Mouse (Mus musculus): Measurements from ENCODE around the gene Gm42878. TPM values are rescaled to one million over a fixed set of nuclear protein-coding genes. Genes with fewer than 3 reads are reported as not detected.

The Gm42878 gene
- polyA plus RNA-seq, 1 experiment from 2014 or later, result not detected

DNA sequence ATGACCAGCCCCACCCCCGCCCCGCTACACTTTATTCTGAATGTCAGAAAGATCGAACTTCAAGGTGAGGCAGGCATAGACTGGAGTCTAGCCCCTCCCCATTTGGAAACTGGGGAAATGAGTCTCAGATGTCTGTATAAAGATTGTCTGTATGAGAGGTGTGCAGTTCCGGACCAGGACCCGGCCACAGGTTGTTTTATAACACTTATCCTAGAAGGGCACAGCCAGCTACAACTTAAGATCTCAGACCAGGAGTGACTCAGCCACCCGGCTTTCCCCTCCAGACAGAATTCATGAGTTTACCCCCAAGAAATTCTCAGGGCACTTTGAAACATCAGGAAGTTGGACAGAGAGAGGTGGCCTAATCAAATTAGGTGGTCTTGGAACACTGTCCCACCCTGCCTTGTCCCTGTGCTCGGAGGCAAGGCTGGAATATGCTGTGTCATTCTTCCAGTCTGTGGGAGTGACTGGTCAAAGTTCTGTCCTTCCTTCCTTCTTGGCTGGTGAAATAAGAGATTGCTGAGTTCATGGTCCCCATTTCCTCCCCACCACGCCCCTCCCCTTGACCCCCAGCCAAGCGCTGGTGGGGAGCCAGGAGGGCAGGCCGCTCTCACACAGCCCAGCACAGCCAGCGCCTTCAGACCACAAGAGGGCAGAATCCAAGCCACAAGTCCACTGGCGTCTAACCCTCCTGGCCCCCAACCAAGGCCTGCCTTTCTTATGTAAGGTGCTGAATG lies 38.7 kb upstream of the Gm42878 start:
- H3K27ac ChIP-seq (replicated peaks), result no peak overlapping the region
- no peak overlapping the region for H3K4me2 ChIP-seq

DNA sequence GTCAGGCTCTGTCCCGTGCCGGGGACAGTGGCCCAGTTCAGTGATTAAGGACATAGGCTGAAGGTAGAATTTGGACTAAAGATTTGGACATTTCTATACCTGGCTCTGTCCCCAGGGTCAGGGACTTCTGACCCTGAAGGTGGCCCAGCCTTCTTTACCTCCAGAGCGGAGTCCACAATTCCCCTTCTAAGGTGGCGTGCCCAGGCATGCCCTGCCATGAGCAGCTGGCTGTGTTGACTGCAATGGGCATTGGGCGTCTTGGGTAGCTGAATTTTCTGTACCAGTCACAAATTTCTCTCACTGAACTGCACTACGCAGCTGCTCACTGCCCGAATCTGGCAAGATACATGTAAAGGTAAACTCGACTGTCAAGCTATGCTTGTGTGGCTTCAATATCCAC lies 36.7 kb upstream of the Gm42878 start:
- H3K4me3 ChIP-seq, result no peak overlapping the region
- H3K27me3 ChIP-seq, result no peaks in the 10 kb centered on the region
- H3K9ac ChIP-seq, result no peak overlapping the region
- H3K4me1 ChIP-seq (replicated peaks), result no peaks in the 10 kb centered on the region
- H3K36me3 ChIP-seq, result peaks cover 20% of the 10 kb centered on the region
- no peak for ATAC-seq (ENCODE audit: low FRiP score, low read depth)
- 96% methylated on average over 8 of the region's 8 CpGs for WGBS
- H3K27ac ChIP-seq (replicated peaks), result no peak overlapping the region
- no peaks in the 10 kb centered on the region for H3K9me3 ChIP-seq
- H3K4me2 ChIP-seq, result no peak overlapping the region

More for the DNA sequence above, 38.7 kb upstream of the Gm42878 start:
- peak; percentile 78; the same call in 1 of the 2 replicates for ATAC-seq (ENCODE audit: low FRiP score, low read depth)
- Histone ChIP-seq H3K36me3 (peaks cover 15% of the 10 kb centered on the region), H3K27me3 (no peaks in the 10 kb centered on the region), H3K9ac (no peak overlapping the region), H3K4me1 (replicated peaks) (no peaks in the 10 kb centered on the region), H3K4me3 (no peak overlapping the region), H3K9me3 (no peaks in the 10 kb centered on the region)
- WGBS, result 58% methylated on average over 12 of the region's 12 CpGs

DNA sequence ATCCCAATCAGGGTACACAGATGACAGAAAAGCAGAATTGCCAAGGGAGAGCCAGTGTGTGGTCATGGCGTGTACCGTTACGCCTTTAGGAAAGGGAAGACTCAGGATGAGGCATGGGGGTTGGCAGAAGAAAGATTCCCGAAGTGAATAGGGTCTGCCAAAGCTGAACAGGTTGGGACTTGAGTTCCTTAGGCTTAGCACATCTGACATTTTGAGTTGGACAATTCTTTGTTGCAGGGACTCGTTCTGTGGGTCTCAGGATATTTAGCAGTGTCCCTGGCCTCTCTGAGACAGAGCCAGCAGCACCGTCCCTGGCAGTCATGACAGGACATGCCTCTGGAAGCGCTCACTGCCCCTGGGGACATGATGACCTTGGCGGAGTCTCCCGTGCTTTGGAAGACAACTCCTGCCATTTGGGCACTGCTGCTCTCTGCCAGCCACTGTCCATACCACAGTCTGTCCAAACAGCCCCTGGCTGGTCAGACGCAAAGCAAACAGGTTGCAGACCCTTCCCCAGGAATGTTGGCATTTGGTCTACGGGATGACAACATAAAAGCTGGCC lies 31.7 kb upstream of the Gm42878 start:
- Histone ChIP-seq H3K4me3 (no peak overlapping the region), H3K4me1 (replicated peaks) (no peaks in the 10 kb centered on the region), H3K4me2 (no peak overlapping the region), H3K9ac (no peak overlapping the region), H3K27me3 (no peaks in the 10 kb centered on the region), H3K9me3 (no peaks in the 10 kb centered on the region), H3K27ac (replicated peaks) (no peak overlapping the region), H3K36me3 (peaks cover 27% of the 10 kb centered on the region)
- 88% methylated on average over 11 of the region's 11 CpGs for WGBS
- no peak for ATAC-seq (ENCODE audit: low FRiP score, low read depth)

DNA sequence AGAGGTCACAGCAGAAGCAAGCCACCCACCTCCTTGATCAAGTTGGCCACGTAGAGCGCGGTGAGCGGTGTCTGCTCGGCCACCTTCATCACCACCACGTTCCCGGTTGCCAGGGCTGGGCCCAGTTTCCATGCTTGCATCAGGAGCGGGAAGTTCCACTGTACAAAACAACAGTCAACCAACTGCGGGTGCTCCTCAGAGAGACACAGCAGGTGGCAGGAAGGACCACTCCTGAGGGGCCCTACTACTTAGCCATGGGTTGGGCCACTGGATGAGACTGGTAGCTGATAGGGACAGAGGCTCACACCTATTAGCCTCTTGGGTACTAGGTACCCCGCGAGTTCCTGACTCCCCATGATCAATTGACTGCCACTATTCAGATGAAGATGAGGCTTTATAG lies 30.6 kb upstream of the Gm42878 start:
- Histone ChIP-seq H3K36me3 (peaks cover 37% of the 10 kb centered on the region), H3K27ac (replicated peaks) (no peak overlapping the region), H3K9me3 (no peaks in the 10 kb centered on the region), H3K27me3 (no peaks in the 10 kb centered on the region), H3K4me3 (no peak overlapping the region), H3K4me2 (no peak overlapping the region), H3K4me1 (replicated peaks) (no peaks in the 10 kb centered on the region), H3K9ac (no peak overlapping the region)
- WGBS, result 95% methylated on average over 11 of the region's 11 CpGs
- no peak for ATAC-seq (ENCODE audit: low FRiP score, low read depth)

DNA sequence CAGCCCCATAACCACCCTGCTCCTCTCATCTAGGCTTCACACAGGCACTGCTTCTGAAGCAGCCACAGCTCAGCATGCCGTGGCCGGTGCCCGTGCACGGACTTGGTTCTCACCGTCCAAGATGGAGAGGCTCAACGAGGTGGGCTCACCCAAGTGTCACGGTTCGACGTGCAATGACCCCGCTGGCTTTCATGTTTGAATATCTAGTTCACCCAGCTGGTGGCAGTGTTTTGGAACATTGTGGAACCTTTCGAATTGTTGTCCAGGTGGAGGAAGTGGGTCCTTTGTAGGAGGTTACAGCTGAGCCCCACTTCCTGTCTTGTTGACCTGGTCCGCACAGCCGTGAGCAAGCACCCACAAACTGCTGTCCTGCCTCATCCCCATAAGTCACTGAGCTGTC lies 28.9 kb upstream of the Gm42878 start:
- no peak overlapping the region for H3K4me3 ChIP-seq
- no peak overlapping the region for H3K9ac ChIP-seq
- H3K27ac ChIP-seq (replicated peaks), result no peak overlapping the region
- no peaks in the 10 kb centered on the region for H3K4me1 ChIP-seq (replicated peaks)
- 91% methylated on average over 13 of the region's 13 CpGs for WGBS
- no peaks in the 10 kb centered on the region for H3K27me3 ChIP-seq
- no peaks in the 10 kb centered on the region for H3K9me3 ChIP-seq
- peaks cover 33% of the 10 kb centered on the region for H3K36me3 ChIP-seq
- no peak for ATAC-seq (ENCODE audit: low FRiP score, low read depth)
- no peak overlapping the region for H3K4me2 ChIP-seq

DNA sequence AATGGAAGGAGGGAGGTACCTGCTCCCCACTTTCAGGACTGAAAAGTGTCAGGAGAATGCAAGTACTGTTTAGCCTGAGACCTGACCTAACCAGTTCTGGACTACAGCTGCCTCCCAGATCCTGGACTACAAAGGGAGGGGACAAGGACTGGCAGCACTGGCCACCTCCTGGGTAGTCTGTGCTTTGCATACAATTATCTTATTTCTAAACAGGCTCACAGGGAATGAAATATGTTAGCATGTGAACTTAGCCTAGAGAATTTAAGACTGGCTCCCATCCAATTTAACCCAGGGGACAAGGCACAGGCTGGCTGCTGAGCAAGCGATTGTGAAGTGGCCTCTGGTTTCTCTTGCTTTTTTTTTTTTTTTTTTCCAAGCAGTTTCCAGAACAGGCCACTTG lies 25.5 kb upstream of the Gm42878 start:
- H3K9me3 ChIP-seq, result no peaks in the 10 kb centered on the region
- H3K4me3 ChIP-seq, result no peak overlapping the region
- ATAC-seq (ENCODE audit: low FRiP score, low read depth), result no peak
- H3K27me3 ChIP-seq, result no peaks in the 10 kb centered on the region
- H3K4me1 ChIP-seq (replicated peaks), result no peaks in the 10 kb centered on the region
- H3K4me2 ChIP-seq, result no peak overlapping the region
- H3K36me3 ChIP-seq, result peaks cover 27% of the 10 kb centered on the region
- 67% methylated on average over 1 of the region's 1 CpGs for WGBS
- H3K27ac ChIP-seq (replicated peaks), result no peak overlapping the region
- H3K9ac ChIP-seq, result no peak overlapping the region

DNA sequence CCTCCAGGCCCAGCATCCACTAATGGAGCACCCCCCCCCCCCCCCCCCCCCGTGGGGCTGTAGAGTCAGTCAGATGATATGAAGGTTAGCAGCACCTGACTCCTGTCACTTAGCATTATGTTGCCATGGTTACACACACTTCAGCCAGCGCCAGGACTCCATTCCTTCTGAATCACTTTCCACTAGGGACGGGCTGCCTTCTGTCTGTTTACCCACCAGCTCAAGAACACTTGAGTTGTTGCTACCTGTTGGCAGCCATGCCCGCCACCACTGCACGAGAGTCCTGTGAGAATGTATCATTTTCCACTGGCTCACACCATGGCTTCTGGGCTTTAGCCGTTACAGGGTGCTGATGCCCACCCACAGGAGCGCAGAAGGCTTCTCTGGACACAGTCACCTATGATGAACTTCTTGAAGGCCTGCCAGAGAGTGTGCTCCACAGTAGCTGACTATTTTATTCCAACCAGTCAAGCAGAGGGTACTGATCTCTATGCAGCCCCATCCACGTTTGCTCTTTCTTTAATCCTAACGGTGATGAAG lies 24.7 kb upstream of the Gm42878 start:
- Histone ChIP-seq H3K27me3 (no peaks in the 10 kb centered on the region), H3K4me3 (no peak overlapping the region), H3K4me2 (no peak overlapping the region), H3K4me1 (replicated peaks) (no peaks in the 10 kb centered on the region), H3K27ac (replicated peaks) (no peak overlapping the region), H3K36me3 (peaks cover 21% of the 10 kb centered on the region), H3K9ac (no peak overlapping the region), H3K9me3 (no peaks in the 10 kb centered on the region)
- WGBS, result 79% methylated on average over 9 of the region's 9 CpGs
- no peak for ATAC-seq (ENCODE audit: low FRiP score, low read depth)

DNA sequence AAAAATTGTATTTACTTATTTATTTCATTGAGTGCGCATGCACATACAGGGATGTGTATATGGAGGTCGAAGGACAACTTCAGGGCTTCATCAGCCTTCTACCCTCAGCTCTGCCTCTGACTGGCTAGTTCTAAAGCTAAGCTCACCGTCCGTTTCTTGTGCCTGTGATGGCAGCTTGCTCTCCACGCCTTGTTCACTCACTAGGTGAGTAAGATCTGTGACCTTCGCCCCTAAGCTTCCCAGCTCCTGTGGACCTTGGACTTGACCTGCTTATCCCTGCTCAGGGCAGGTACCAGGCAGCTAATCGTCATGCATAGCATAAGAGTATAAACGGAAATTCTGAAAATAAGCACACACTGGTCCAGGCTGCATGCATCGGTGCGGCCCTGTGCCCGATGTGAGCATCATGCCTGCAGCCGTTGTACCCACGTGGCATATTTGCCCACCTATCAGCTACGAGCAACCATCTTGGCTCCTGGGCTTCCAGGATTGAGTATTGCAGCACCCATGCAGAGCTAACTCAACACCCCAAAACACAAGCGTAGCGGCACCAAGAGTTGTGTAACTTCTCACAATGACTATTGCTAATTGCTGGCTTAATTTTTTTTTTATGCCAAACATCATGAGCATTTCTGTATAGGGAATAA lies 20.9 kb upstream of the Gm42878 start:
- no peak overlapping the region for H3K27ac ChIP-seq (replicated peaks)
- H3K27me3 ChIP-seq, result no peaks in the 10 kb centered on the region
- WGBS, result 95% methylated on average over 16 of the region's 16 CpGs
- H3K4me3 ChIP-seq, result no peak overlapping the region
- H3K9me3 ChIP-seq, result no peaks in the 10 kb centered on the region
- H3K4me2 ChIP-seq, result no peak overlapping the region
- no peak overlapping the region for H3K9ac ChIP-seq
- peaks cover 12% of the 10 kb centered on the region; the same call in 1 of the 2 replicates for H3K36me3 ChIP-seq
- H3K4me1 ChIP-seq (replicated peaks), result no peaks in the 10 kb centered on the region
- ATAC-seq (ENCODE audit: low FRiP score, low read depth), result no peak

DNA sequence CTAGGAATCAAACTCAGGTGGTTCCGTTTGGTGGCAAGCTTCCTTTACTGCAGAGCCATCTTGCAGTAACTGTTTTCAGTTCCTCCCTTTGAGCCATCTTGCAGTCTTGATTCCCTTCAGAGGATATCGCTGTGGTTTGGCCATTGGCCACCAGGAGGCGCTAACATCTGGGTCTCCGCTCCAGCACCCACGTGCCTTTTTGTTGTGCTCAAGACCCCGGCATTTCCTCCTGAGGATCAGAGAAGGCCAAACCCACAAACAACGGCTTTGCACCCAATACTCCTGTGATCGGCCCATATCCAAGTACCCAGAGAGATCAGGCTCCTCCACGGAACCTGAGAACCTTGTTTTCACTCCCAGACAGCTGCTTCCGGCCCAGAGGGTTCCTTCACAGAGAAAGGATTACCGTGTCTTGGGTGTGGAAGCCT lies 19.2 kb upstream of the Gm42878 start:
- H3K4me1 ChIP-seq (replicated peaks), result no peaks in the 10 kb centered on the region
- no peak overlapping the region for H3K4me3 ChIP-seq
- ATAC-seq (ENCODE audit: low FRiP score, low read depth), result no peak
- H3K9ac ChIP-seq, result no peak overlapping the region
- H3K36me3 ChIP-seq, result no peaks in the 10 kb centered on the region
- peak overlapping the region; percentile 31; the same call in 1 of the 2 replicates for H3K4me2 ChIP-seq
- no peak overlapping the region for H3K27ac ChIP-seq (replicated peaks)
- no peaks in the 10 kb centered on the region for H3K27me3 ChIP-seq
- 15% methylated on average over 11 of the region's 11 CpGs for WGBS
- H3K9me3 ChIP-seq, result no peaks in the 10 kb centered on the region

DNA sequence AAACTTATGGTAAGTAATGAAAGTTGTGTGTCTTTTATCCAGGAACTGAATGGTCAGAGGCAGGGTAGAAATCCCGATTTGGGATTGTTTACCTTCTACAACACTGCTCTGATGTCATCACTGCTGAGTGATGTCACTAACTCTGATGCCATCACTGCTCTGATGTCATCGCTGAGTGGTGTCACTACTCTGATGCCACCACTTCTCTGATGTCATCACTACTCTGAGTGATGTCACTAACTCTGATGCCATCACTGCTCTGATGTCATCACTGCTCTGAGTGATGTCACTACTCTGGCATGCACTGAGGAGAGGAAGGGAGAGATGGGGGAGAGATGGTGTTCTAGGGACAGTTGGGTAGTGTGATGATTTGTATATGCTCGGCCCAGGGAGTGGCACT lies 17.2 kb upstream of the Gm42878 start:
- Histone ChIP-seq H3K9me3 (no peaks in the 10 kb centered on the region), H3K4me3 (no peak overlapping the region), H3K4me2 (no peak overlapping the region), H3K9ac (no peak overlapping the region), H3K27me3 (no peaks in the 10 kb centered on the region), H3K27ac (replicated peaks) (no peak overlapping the region), H3K36me3 (no peaks in the 10 kb centered on the region), H3K4me1 (replicated peaks) (no peaks in the 10 kb centered on the region)
- WGBS, result 90% methylated on average over 3 of the region's 3 CpGs
- ATAC-seq (ENCODE audit: low FRiP score, low read depth), result no peak

DNA sequence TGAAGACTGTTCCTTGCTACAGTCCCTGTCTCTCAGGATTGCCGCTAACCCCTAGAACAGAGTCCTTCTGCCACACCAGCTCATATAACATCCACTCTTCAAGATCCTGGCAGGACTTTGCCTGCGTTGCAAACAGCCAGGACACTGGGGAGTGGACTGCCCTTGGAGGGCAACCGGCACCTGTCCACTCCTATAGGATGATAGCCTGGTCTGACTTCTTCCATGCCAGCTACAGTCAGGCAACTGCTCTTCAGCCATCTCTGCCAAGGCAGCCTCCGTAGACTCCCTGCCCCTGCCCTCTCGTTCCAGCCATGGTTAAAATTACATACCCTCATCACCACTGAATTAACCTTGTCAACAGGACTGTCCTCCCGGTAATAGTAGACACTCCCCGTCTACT lies 3.9 kb upstream of the Gm42878 start:
- H3K9me3 ChIP-seq, result no peaks in the 10 kb centered on the region
- H3K27me3 ChIP-seq, result no peaks in the 10 kb centered on the region
- H3K36me3 ChIP-seq, result no peaks in the 10 kb centered on the region
- no peak overlapping the region for H3K4me3 ChIP-seq
- H3K4me2 ChIP-seq, result no peak overlapping the region
- peaks cover 15% of the 10 kb centered on the region for H3K4me1 ChIP-seq (replicated peaks)
- no peak overlapping the region for H3K9ac ChIP-seq
- no peak overlapping the region for H3K27ac ChIP-seq (replicated peaks)
- ATAC-seq (ENCODE audit: low FRiP score, low read depth), result no peak
- WGBS, result 87% methylated on average over 7 of the region's 7 CpGs

DNA sequence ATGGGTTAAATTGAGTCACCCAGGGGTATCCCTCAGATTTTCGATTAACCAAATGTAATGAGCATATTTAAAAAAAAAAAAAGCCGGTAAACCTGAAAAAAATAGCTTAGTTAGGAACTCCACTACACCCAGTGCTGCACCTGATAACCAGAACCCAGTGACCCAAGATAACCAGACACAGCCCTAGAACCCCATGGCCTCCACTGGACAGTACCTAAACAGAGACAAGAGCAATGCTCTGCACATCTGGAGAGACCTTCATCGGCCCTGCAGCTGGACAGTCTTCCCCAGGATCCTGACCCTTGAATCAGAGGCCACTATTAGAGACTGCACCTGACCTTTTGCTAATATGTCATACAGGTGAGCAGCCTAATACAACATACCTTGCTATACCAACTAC lies 1.8 kb upstream of the Gm42878 start:
- Histone ChIP-seq H3K27me3 (no peaks in the 10 kb centered on the region), H3K27ac (replicated peaks) (no peak overlapping the region), H3K4me2 (no peak overlapping the region), H3K4me1 (replicated peaks) (peaks cover 35% of the 10 kb centered on the region), H3K9me3 (no peaks in the 10 kb centered on the region), H3K4me3 (no peak overlapping the region), H3K9ac (no peak overlapping the region), H3K36me3 (no peaks in the 10 kb centered on the region)
- 91% methylated on average over 3 of the region's 3 CpGs for WGBS
- no peak for ATAC-seq (ENCODE audit: low FRiP score, low read depth)

All from hindbrain, embryonic 15.5 days (tissue).